Mouse (Mus musculus) hindbrain, postnatal 0 days (tissue): ENCODE data around the gene Pik3ap1. TPM values are rescaled to one million over a fixed set of nuclear protein-coding genes. Genes with fewer than 3 reads are reported as not detected.
A peak's percentile ranks its signal among the peaks of the same experiment; 100 is the strongest.

Source experiments
- ATAC-seq: fragments of 200-750 bp; cut with Nextera tagmentation; 2 replicates; pipeline ENCODE4 v1.8.0; 2017; ENCODE audit warnings: mild to moderate bottlenecking, moderate TSS enrichment, moderate library complexity
- DNase-seq: peaks from one replicate; pipeline ENCODE4 v3.0.0-alpha.2; 2015; ENCODE audit warnings: low spot score
- H3K27ac ChIP-seq: fragments of 300-500 bp; sonication (generic); 2 replicates; pipeline ENCODE4 v1.5.1; 2014; ENCODE audit warnings: mild to moderate bottlenecking
- H3K27me3 ChIP-seq: fragments of 300-500 bp; sonication (generic); 2 replicates; pipeline ENCODE4 v1.6.1; 2014; ENCODE audit warnings: low read length, mixed read lengths; ENCODE audit not compliant: insufficient read depth
- H3K36me3 ChIP-seq: fragments of 300-500 bp; sonication (generic); 2 replicates; pipeline ENCODE4 v1.6.1; 2014; ENCODE audit warnings: low read length, mixed read lengths; ENCODE audit not compliant: insufficient read depth
- H3K4me1 ChIP-seq: fragments of 300-500 bp; sonication (generic); 2 replicates; pipeline ENCODE4 v1.6.1; 2014; ENCODE audit warnings: antibody characterized with exemption, low read length, mixed read lengths; ENCODE audit not compliant: insufficient read depth
- H3K4me2 ChIP-seq: fragments of 300-500 bp; sonication (generic); 2 replicates; pipeline ENCODE4 v1.6.1; 2014; ENCODE audit warnings: low read depth, mild to moderate bottlenecking, low read length, moderate library complexity, mixed read lengths
- H3K4me3 ChIP-seq: fragments of 300-500 bp; sonication (generic); 2 replicates; pipeline ENCODE4 v1.5.1; 2014; ENCODE audit warnings: low read length
- H3K9ac ChIP-seq: fragments of 300-500 bp; sonication (generic); replicated peaks from 2 replicates; pipeline ENCODE4 v1.6.1; 2014; ENCODE audit warnings: mild to moderate bottlenecking, low read length, moderate library complexity, mixed read lengths
- H3K9me3 ChIP-seq: fragments of 300-500 bp; sonication (generic); 2 replicates; pipeline ENCODE4 v1.6.1; 2016; ENCODE audit warnings: low read length, mixed read lengths
- CTCF ChIP-seq: IDR thresholded peaks from 2 replicates; pipeline ENCODE4 v1.5.1; 2016; ENCODE audit warnings: antibody characterized with exemption, control low read depth, low read depth
- WGBS: fragments of 180-500 bp; shearing (Covaris S2); extraction: QIAGEN DNeasy Blood & Tissue Kit; methylation state at CpG from one replicate; pipeline ENCODE4 v1.1.7; 2014; 5-methylcytosine and 5-hydroxymethylcytosine counted together
- polyA plus RNA-seq: library from polyadenylated mRNA; unstranded; fragments of >200 nt; fragmentation: Nextera tagmentation; extraction: Ambion mirVana; gene quantifications from 2 replicates; pipeline ENCODE4 v1.2.1, GENCODE M21; 2015
- total RNA-seq: library from RNA; depleted of rRNA; stranded (reverse); fragments of >200 nt; gene quantifications from 2 replicates; pipeline ENCODE4 v1.2.3, GENCODE M21; 2014

Gene Pik3ap1
- total and polyA plus RNA-seq, 2 experiments from 2014 or later: 1.1 to 1.7 TPM

DNA sequence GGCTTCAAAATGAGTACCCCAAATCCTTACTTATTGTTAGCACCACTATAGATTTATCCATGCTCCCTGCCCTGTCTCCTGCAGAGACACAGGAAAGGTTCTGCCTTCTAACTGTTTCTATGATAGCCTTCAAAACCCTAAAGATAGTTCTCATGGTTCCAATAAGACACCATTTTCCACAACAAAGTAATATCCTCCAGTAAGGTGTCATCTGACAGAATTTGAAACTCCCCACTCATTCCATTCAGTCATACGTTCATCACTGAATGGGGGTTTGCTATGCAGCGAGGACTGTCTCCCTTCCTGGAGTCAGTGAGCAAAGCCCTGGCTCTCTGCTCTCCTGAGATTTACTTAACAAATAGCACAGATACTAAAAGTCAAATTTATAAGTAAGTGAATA, 21.9 kb downstream of the Pik3ap1 start:
- no peaks in the 10 kb centered on the region for H3K9me3 ChIP-seq
- no peaks in the 10 kb centered on the region for H3K27me3 ChIP-seq
- no peaks in the 10 kb centered on the region for H3K4me1 ChIP-seq
- 90% methylated on average over 2 of the region's 2 CpGs for WGBS
- no peak overlapping the region for H3K27ac ChIP-seq
- H3K36me3 ChIP-seq: no peaks in the 10 kb centered on the region
- no peak overlapping the region for H3K4me2 ChIP-seq
- no peak overlapping the region for H3K9ac ChIP-seq
- no peak for TF ChIP-seq CTCF
- no peak for ATAC-seq
- no peak overlapping the region for H3K4me3 ChIP-seq
- no peak for DNase-seq

DNA sequence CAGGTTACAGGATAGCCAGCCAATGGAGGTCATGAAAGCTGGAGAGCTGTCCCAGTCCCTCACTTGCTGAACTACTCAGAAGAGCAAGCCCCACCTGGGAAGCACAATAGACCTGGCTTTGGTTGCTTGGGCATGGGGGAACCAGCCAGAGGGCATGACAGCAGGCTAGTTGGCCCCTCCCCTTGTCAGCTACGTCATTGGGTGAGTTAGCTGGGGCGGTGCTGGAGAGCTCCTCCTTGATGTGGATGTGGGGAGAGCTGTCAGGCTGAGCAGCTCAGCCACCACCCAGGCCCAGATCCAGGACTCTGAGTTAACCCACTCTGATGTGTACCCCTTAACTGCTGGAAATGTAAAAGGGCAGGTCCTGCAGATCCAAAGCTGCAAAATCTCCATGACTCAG, 24.4 kb downstream of the Pik3ap1 start:
- DNase-seq (no peak), ATAC-seq (no peak)
- no peaks in the 10 kb centered on the region for H3K9me3 ChIP-seq
- H3K4me3 ChIP-seq: no peak overlapping the region
- WGBS: 11% methylated on average over 2 of the region's 2 CpGs
- H3K4me2 ChIP-seq: no peak overlapping the region
- no peak overlapping the region for H3K9ac ChIP-seq
- H3K4me1 ChIP-seq: no peaks in the 10 kb centered on the region
- no peaks in the 10 kb centered on the region for H3K27me3 ChIP-seq
- no peaks in the 10 kb centered on the region for H3K36me3 ChIP-seq
- TF ChIP-seq CTCF: no peak
- no peak overlapping the region for H3K27ac ChIP-seq

DNA sequence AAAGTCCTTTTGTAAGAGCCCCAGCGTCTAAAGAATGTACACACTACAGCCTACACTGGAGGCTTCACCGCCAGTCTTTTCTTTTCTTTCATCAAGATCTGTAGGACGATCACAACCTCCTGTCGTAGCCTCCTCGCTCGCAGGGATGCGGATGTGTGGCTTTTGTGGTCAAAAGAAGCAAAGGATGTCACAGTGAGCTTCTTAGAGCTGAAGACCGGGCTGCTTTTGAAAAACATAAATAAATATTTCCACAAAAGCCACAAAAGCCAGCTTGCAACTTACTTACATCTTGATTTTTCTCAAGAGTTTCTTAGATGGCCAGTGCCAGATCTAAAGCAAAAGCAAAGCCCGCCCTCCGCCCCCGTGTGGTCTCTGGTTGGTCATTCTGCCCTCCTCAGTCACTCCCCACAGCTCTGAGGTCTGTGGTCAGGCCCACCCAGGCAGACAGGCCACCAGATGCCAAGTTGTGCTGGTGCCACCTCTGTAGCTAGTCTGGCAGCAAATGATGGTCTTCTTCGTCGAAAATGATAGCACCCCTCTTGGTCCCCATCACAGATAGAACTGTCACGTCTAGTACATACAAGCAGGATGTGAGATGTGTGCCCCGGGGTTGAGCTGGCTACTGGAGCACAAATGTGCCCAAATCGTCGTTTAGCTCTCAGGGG, 30.5 kb downstream of the Pik3ap1 start:
- 78% methylated on average over 17 of the region's 17 CpGs for WGBS
- TF ChIP-seq CTCF: no peak

GRCm38 (mm10) chr19:41349624-41350023, 35.3 kb downstream of the Pik3ap1 start:
- Histone ChIP-seq H3K27ac (no peak overlapping the region), H3K9me3 (no peaks in the 10 kb centered on the region), H3K36me3 (no peaks in the 10 kb centered on the region), H3K4me1 (no peaks in the 10 kb centered on the region), H3K4me2 (no peak overlapping the region), H3K9ac (no peak overlapping the region), H3K4me3 (no peak overlapping the region), H3K27me3 (no peaks in the 10 kb centered on the region)
- no peak for ATAC-seq
- no peak for TF ChIP-seq CTCF
- 94% methylated on average over 3 of the region's 3 CpGs for WGBS
- DNase-seq: no peak

More for the DNA sequence above, 30.5 kb downstream of the Pik3ap1 start:
- H3K9me3 ChIP-seq: no peaks in the 10 kb centered on the region
- DNase-seq (no peak), ATAC-seq (no peak)
- no peaks in the 10 kb centered on the region for H3K36me3 ChIP-seq
- H3K4me1 ChIP-seq: no peaks in the 10 kb centered on the region
- H3K27me3 ChIP-seq: no peaks in the 10 kb centered on the region
- H3K4me2 ChIP-seq: no peak overlapping the region
- H3K27ac ChIP-seq: no peak overlapping the region
- H3K4me3 ChIP-seq: no peak overlapping the region
- H3K9ac ChIP-seq: no peak overlapping the region

- no peak for ATAC-seq
- Histone ChIP-seq H3K4me2 (no peak overlapping the region), H3K4me1 (no peaks in the 10 kb centered on the region), H3K4me3 (no peak overlapping the region), H3K36me3 (no peaks in the 10 kb centered on the region), H3K9ac (no peak overlapping the region), H3K27ac (no peak overlapping the region), H3K27me3 (no peaks in the 10 kb centered on the region), H3K9me3 (no peaks in the 10 kb centered on the region)
- WGBS: 92% methylated on average over 3 of the region's 3 CpGs
- no peak for DNase-seq
- no peak for TF ChIP-seq CTCF
Observed at GRCm38 (mm10) chr19:41348161-41348560, 36.7 kb downstream of the Pik3ap1 start.

- ATAC-seq (no peak), DNase-seq (no peak)
- Histone ChIP-seq H3K36me3 (no peaks in the 10 kb centered on the region), H3K4me3 (no peak overlapping the region), H3K27me3 (no peaks in the 10 kb centered on the region), H3K4me2 (no peak overlapping the region), H3K9me3 (no peaks in the 10 kb centered on the region), H3K27ac (no peak overlapping the region), H3K9ac (no peak overlapping the region), H3K4me1 (no peaks in the 10 kb centered on the region)
- 87% methylated on average over 4 of the region's 4 CpGs for WGBS
- no peak for TF ChIP-seq CTCF
Observed at GRCm38 (mm10) chr19:41347326-41347725, 37.6 kb downstream of the Pik3ap1 start.

DNA sequence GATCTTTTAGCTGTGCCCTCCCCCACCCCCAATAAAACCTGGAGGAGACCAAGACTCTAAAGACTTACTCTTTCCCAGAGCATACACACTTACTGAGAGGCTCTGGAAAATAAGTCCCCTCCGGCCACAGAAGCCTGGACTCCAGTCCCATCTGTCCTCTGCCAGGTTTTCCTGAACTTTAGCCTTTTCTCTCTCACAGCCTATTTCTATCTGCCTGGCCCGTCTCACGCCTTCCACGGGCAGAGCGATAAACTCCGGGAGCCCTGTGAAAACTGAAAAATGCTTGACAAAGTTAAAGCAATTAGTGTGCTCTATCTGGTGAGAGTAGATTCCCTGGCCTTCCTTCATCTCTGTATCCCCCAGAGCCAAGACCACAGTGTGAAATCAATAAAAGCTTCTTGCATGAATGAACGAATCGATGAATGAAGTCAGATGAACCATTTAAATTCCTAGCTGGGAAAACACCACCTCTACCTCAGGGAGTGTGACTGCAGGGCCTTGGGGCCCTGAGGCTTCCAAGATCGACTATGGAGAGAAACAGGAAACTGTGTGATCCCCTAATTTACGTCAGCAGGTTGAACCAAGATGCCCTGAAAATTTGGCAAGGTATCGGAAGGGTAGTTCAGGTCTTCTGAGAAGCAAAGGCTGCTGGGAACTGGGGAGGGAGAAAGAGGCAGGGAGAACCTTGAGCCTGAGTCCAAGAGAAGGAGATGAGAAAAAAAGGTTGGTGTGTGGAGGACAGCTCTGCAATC, 38.6 kb downstream of the Pik3ap1 start:
- H3K36me3 ChIP-seq: no peaks in the 10 kb centered on the region
- no peak overlapping the region for H3K9ac ChIP-seq
- H3K4me3 ChIP-seq: no peak overlapping the region
- no peak for TF ChIP-seq CTCF
- peak; percentile 5 for DNase-seq
- 38% methylated on average over 11 of the region's 11 CpGs for WGBS
- no peak overlapping the region for H3K4me2 ChIP-seq
- ATAC-seq: no peak
- no peaks in the 10 kb centered on the region for H3K9me3 ChIP-seq
- no peak overlapping the region for H3K27ac ChIP-seq
- H3K4me1 ChIP-seq: no peaks in the 10 kb centered on the region
- H3K27me3 ChIP-seq: no peaks in the 10 kb centered on the region
